Mouse (Mus musculus): ENCODE results near the gene Ccng2. TPM values are rescaled to one million over a fixed set of nuclear protein-coding genes. Genes with fewer than 3 reads are reported as not detected.

Gene Ccng2
- polyA plus RNA-seq, 1 experiment from 2014 or later: 79.7 TPM

DNA sequence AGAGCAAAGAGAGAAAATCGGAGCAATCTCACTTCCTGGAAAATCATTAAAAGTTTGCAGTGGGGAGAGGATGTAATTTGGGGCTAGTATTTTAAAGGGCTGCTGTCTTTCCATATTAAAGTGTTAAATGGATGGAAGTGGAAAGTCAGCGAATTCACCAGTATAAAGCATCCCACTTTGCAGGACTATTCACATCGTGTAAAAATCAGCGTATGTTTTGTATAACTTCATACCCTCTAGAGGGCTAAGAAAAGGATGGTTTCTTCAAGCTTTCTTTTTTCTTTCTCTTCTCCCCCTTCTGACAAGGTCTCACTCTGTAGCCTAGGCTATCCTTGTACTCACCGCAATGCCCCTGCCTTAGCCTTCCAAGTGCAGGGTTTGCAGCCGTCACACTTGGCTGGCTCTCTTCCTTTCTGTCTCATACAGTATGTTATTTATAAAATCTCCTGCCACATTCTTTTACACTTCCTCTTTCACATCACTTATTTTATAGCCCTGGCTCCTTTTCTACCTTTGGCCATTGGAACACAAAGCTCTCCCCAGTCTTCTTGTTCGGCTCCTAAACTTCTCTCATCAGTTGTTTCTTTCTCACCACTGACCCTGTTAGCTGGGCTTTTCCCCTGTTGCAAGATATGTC, 1.8 kb upstream of the Ccng2 start:
- no peak overlapping the region for H3K4me2 ChIP-seq
- H3K4me1 ChIP-seq (replicated peaks): peaks cover 23% of the 10 kb centered on the region
- no peak overlapping the region for H3K9ac ChIP-seq
- no peak overlapping the region for H3K4me3 ChIP-seq
- no peaks in the 10 kb centered on the region for H3K9me3 ChIP-seq
- no peaks in the 10 kb centered on the region for H3K27me3 ChIP-seq
- no peaks in the 10 kb centered on the region for H3K36me3 ChIP-seq
- ATAC-seq (ENCODE audit: low FRiP score, low read depth): no peak
- 86% methylated on average over 7 of the region's 7 CpGs for WGBS
- H3K27ac ChIP-seq (replicated peaks): no peak overlapping the region

GRCm38 (mm10) chr5:93265801-93266580, 1.1 kb upstream of the Ccng2 start:
- Histone ChIP-seq H3K36me3 (peaks cover 5% of the 10 kb centered on the region), H3K9me3 (no peaks in the 10 kb centered on the region), H3K4me1 (replicated peaks) (peaks cover 23% of the 10 kb centered on the region), H3K9ac (no peak overlapping the region), H3K4me3 (peak overlapping the region; percentile 79), H3K27ac (replicated peaks) (peak overlapping the region; percentile 80), H3K27me3 (no peaks in the 10 kb centered on the region), H3K4me2 (peak overlapping the region; percentile 62)
- no peak for ATAC-seq (ENCODE audit: low FRiP score, low read depth)
- 77% methylated on average over 13 of the region's 13 CpGs for WGBS

DNA sequence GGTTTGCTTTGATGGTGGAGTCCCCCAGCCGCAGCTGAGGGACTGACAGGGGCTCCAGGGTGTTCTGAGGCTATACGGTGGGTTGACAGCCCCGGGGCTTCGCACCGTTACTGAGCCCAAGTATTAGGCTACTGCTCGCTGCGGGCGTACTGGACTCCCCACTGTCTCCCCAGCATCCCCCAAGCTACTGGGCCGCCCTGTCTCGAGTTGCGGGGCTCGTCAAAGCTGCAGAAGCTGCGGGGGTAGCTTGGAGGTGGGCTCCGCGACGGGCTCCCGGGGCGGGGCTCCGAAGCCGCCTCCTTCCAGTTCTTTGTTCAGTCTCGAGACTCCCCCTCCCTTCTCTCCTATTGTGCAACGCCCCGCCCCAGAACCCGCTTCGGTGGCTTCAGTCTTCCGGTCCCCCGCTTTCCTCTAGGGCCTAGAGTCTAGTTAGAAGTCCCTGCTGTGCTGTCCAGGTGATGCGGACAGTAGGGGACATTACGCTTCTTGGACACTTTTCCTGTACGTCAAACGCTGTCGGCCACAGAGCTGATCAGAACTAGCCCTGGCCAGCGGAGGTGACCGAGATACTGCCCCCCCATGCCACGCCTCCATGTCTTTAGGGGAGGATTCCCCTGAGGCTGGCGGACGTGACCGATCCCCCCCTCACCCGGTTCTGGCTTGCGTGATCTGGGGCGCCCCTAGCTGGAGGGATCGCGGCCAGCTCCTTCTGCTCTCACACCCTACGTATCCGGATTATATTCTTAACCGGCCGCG, 972 bp downstream of the Ccng2 start:
- ATAC-seq (ENCODE audit: low FRiP score, low read depth): peak; percentile 75
- peak overlapping the region; percentile 62 for H3K4me2 ChIP-seq
- H3K4me3 ChIP-seq: peak overlapping the region; percentile 79
- under 1% methylated on average over 48 of the region's 48 CpGs for WGBS
- H3K27me3 ChIP-seq: no peaks in the 10 kb centered on the region
- peaks cover 23% of the 10 kb centered on the region for H3K4me1 ChIP-seq (replicated peaks)
- peak overlapping the region; percentile 95 for H3K9ac ChIP-seq
- no peaks in the 10 kb centered on the region for H3K9me3 ChIP-seq
- peaks cover 22% of the 10 kb centered on the region for H3K36me3 ChIP-seq
- peak overlapping the region; percentile 97 for H3K27ac ChIP-seq (replicated peaks)

- H3K36me3 ChIP-seq: peaks cover 43% of the 10 kb centered on the region
- no peak overlapping the region for H3K27ac ChIP-seq (replicated peaks)
- ATAC-seq (ENCODE audit: low FRiP score, low read depth): no peak
- no peaks in the 10 kb centered on the region for H3K27me3 ChIP-seq
- peak overlapping the region; percentile 62 for H3K4me2 ChIP-seq
- peaks cover 23% of the 10 kb centered on the region for H3K4me1 ChIP-seq (replicated peaks)
- 0 out of 2 replicates have a peak overlapping the region, but pooled peaks have one; percentile 12 for H3K4me3 ChIP-seq
- WGBS: 25% methylated on average over 7 of the region's 7 CpGs
- H3K9ac ChIP-seq: 0 out of 2 replicates have a peak overlapping the region, but pooled peaks have one; percentile 15
- H3K9me3 ChIP-seq: no peaks in the 10 kb centered on the region
These were observed 3.0 kb downstream of the Ccng2 start for GRCm38 (mm10) chr5:93270095-93270494.

- no peak for ATAC-seq (ENCODE audit: low FRiP score, low read depth)
- H3K36me3 ChIP-seq: peaks cover 49% of the 10 kb centered on the region
- H3K9me3 ChIP-seq: no peaks in the 10 kb centered on the region
These were observed 3.7 kb downstream of the Ccng2 start for GRCm38 (mm10) chr5:93270721-93271120.

GRCm38 (mm10) chr5:93282446-93283107, 15.5 kb downstream of the Ccng2 start:
- ATAC-seq (ENCODE audit: low FRiP score, low read depth): no peak
- Histone ChIP-seq H3K4me2 (no peak overlapping the region), H3K4me3 (no peak overlapping the region), H3K9me3 (no peaks in the 10 kb centered on the region), H3K27me3 (no peaks in the 10 kb centered on the region), H3K27ac (replicated peaks) (no peak overlapping the region), H3K36me3 (peaks cover 7% of the 10 kb centered on the region), H3K4me1 (replicated peaks) (no peaks in the 10 kb centered on the region), H3K9ac (no peak overlapping the region)
- 82% methylated on average over 14 of the region's 14 CpGs for WGBS

More at GRCm38 (mm10) chr5:93270721-93271120, 3.7 kb downstream of the Ccng2 start:
- WGBS: 95% methylated on average over 18 of the region's 18 CpGs
- no peak overlapping the region for H3K4me3 ChIP-seq
- no peaks in the 10 kb centered on the region for H3K27me3 ChIP-seq
- no peak overlapping the region for H3K27ac ChIP-seq (replicated peaks)
- H3K9ac ChIP-seq: no peak overlapping the region
- no peak overlapping the region for H3K4me2 ChIP-seq
- H3K4me1 ChIP-seq (replicated peaks): peaks cover 23% of the 10 kb centered on the region

- H3K27ac ChIP-seq (replicated peaks): no peak overlapping the region
- peaks cover 2% of the 10 kb centered on the region for H3K36me3 ChIP-seq
- no peaks in the 10 kb centered on the region for H3K4me1 ChIP-seq (replicated peaks)
- no peaks in the 10 kb centered on the region for H3K9me3 ChIP-seq
- H3K9ac ChIP-seq: no peak overlapping the region
- H3K4me2 ChIP-seq: no peak overlapping the region
- ATAC-seq (ENCODE audit: low FRiP score, low read depth): no peak
- WGBS: 78% methylated on average over 7 of the region's 7 CpGs
- H3K27me3 ChIP-seq: no peaks in the 10 kb centered on the region
- H3K4me3 ChIP-seq: no peak overlapping the region
These were observed 16.1 kb downstream of the Ccng2 start for GRCm38 (mm10) chr5:93283109-93283508.

DNA sequence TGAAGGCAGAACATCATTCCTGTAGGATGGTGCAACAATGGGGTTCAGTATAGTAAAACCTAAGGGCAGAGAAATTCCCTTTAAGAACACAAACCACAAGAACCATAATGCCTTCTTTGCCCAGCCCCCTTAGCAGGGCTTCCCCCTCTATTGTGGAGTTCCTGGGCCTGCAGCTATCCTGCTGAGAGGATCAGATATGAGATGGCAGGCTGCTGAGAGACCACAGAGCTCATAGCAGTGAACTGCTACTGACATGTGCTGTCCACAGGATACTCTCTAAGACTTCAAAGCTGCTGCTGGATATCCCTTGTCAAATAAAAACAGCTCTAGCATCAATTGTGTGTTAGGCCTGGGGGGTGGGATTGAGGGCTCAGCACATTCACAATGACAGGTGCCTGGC, 21.5 kb downstream of the Ccng2 start:
- Histone ChIP-seq H3K9ac (no peak overlapping the region), H3K9me3 (0 out of 2 replicates have a peak, but pooled peaks cover 6% of the 10 kb centered on the region), H3K4me1 (replicated peaks) (no peaks in the 10 kb centered on the region), H3K27me3 (no peaks in the 10 kb centered on the region), H3K36me3 (no peaks in the 10 kb centered on the region), H3K4me2 (no peak overlapping the region), H3K27ac (replicated peaks) (no peak overlapping the region), H3K4me3 (no peak overlapping the region)
- no peak for ATAC-seq (ENCODE audit: low FRiP score, low read depth)

DNA sequence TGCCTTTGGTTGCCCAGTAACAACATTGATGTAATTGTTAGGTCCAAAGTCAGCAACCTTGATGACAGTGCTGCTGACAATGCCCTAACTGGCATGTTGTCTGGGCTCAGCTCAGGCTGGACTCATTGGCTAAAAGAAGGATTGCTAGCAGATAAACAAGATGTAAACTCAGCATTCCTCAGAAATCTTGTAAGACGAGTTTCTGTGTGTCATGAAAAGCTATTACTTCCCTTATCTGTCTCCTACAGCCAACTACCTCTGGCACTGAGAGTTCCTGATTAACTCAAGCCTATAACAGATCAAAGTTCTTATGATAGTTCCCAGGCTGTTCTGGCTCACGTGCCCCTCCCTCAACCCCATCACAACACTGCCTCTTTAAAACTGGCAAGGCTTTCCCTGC, 23.2 kb downstream of the Ccng2 start:
- Histone ChIP-seq H3K9ac (no peak overlapping the region), H3K27ac (replicated peaks) (no peak overlapping the region), H3K4me3 (no peak overlapping the region), H3K4me1 (replicated peaks) (no peaks in the 10 kb centered on the region), H3K9me3 (0 out of 2 replicates have a peak, but pooled peaks cover 6% of the 10 kb centered on the region), H3K27me3 (no peaks in the 10 kb centered on the region), H3K4me2 (no peak overlapping the region), H3K36me3 (no peaks in the 10 kb centered on the region)
- ATAC-seq (ENCODE audit: low FRiP score, low read depth): no peak
- WGBS: 63% methylated on average over 2 of the region's 2 CpGs

DNA sequence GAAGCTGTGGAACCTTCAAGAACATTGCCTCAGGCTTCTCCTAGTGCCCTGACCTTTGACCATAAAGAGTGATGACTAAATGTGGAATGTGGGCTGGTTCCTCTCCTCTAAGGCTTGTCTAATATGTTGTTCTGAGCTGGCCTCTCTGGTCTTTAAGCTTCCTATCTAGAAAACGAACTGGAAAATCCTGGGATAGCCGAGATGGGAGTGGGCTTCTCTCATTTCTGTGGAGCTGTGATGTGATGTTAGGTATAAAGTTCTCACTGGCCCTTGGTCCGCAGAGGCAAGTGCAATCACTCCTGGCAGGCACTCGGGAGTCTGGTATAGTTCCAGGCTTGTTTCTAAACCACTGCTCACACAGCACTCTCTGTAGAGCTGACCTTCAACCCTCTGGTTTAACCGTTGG, 29.3 kb downstream of the Ccng2 start:
- no peaks in the 10 kb centered on the region for H3K4me1 ChIP-seq (replicated peaks)
- no peaks in the 10 kb centered on the region for H3K27me3 ChIP-seq
- 82% methylated on average over 5 of the region's 5 CpGs for WGBS
- no peak for ATAC-seq (ENCODE audit: low FRiP score, low read depth)
- H3K9ac ChIP-seq: no peak overlapping the region
- H3K4me2 ChIP-seq: no peak overlapping the region
- H3K27ac ChIP-seq (replicated peaks): no peak overlapping the region
- H3K36me3 ChIP-seq: no peaks in the 10 kb centered on the region
- no peak overlapping the region for H3K4me3 ChIP-seq
- 0 out of 2 replicates have a peak, but pooled peaks cover 6% of the 10 kb centered on the region for H3K9me3 ChIP-seq

GRCm38 (mm10) chr5:93296754-93297153, 29.7 kb downstream of the Ccng2 start:
- Histone ChIP-seq H3K27ac (replicated peaks) (no peak overlapping the region), H3K9ac (no peak overlapping the region), H3K9me3 (0 out of 2 replicates have a peak, but pooled peaks cover 6% of the 10 kb centered on the region), H3K4me3 (no peak overlapping the region), H3K4me2 (no peak overlapping the region), H3K36me3 (no peaks in the 10 kb centered on the region), H3K27me3 (no peaks in the 10 kb centered on the region), H3K4me1 (replicated peaks) (no peaks in the 10 kb centered on the region)
- 84% methylated on average over 4 of the region's 4 CpGs for WGBS
- ATAC-seq (ENCODE audit: low FRiP score, low read depth): no peak
